Comparison of ENCODE assay signal across 19 mouse cellular contexts in genomic region chr10:117808068-117808467, GRCm38 (mm10). TPM values are rescaled to one million over a fixed set of nuclear protein-coding genes. Genes with fewer than 3 reads are reported as not detected.
A peak's percentile ranks its signal among the peaks of the same experiment; 100 is the strongest.
DNase-seq lines count a peak whose midpoint lies in the region; ATAC-seq and TF ChIP-seq lines count a peak whose summit lies in the region.
"Had no signal": no experiment of that assay in that cellular context is flagged by ENCODE, and none has a peak within 500 bp of the region (broad histone marks: within the 10 kb centered on the region; RNA-seq: fewer than 3 reads in every experiment).

No protein-coding gene starts in this region.

- WGBS in lung, adult 2 months: 65% methylated on average over 6 of the region's 6 CpGs
- WGBS in hindbrain, embryonic 13.5 days: 90% methylated on average over 6 of the region's 6 CpGs

- DNase-seq in lung, postnatal 36 days: peak; percentile 45
- DNase-seq in lung, adult 2 months: no peak
- peak; percentile 79 for DNase-seq in CD4-positive, CD25-positive, alpha-beta regulatory T cell, adult 2 months (ENCODE audit: low read depth, low spot score)
- DNase-seq in induced T-regulatory cell, adult 2 months (ENCODE audit: low read depth): peak; percentile 84
- DNase-seq in spleen, adult 12 weeks (ENCODE audit: low spot score): peak; percentile 25
- no peak for DNase-seq in right cerebral cortex, postnatal 4 days
- no peak for DNase-seq in adrenal gland, adult 2 months
- DNase-seq: adrenal gland, postnatal 10 days; cerebellum, adult 11-12 months; gastrocnemius, adult 2 months; heart, adult 2 months; kidney, adult 18-20 months; kidney, postnatal 25 days; lung, postnatal 4 days had no signal

- H3K4me3 ChIP-seq in lung, adult 2 months (replicated peaks; ENCODE audit: extremely low read depth, low read depth, low read length): no peak overlapping the region
- no peak overlapping the region for H3K4me3 ChIP-seq in hindbrain, embryonic 13.5 days
- H3K4me3 ChIP-seq: gastrocnemius, adult 2 months; heart, adult 2 months; hindbrain, embryonic 12.5 days; limb, embryonic 15.5 days; midbrain, embryonic 13.5 days; myocyte had no signal

- no peak for ATAC-seq in hindbrain, embryonic 13.5 days (ENCODE audit: low FRiP score)
- ATAC-seq: midbrain, embryonic 13.5 days had no signal

- H3K9me3 ChIP-seq in hindbrain, embryonic 13.5 days: no peaks in the 10 kb centered on the region
- H3K9me3 ChIP-seq: hindbrain, embryonic 12.5 days; limb, embryonic 15.5 days; midbrain, embryonic 13.5 days had no signal

- no peaks in the 10 kb centered on the region for H3K27me3 ChIP-seq in hindbrain, embryonic 13.5 days
- H3K27me3 ChIP-seq: hindbrain, embryonic 12.5 days; limb, embryonic 15.5 days; midbrain, embryonic 13.5 days had no signal

- TF ChIP-seq POLR2A in lung, adult 2 months (IDR thresholded peaks at IDR 0.05; ENCODE audit: borderline replicate concordance, extremely low read depth, low read depth, low read length): no peak

- H3K9ac ChIP-seq in hindbrain, embryonic 13.5 days: no peak overlapping the region
- H3K9ac ChIP-seq: hindbrain, embryonic 12.5 days; limb, embryonic 15.5 days; midbrain, embryonic 13.5 days had no signal

- H3K4me2 ChIP-seq in hindbrain, embryonic 13.5 days: no peak overlapping the region
- H3K4me2 ChIP-seq: hindbrain, embryonic 12.5 days; limb, embryonic 15.5 days; midbrain, embryonic 13.5 days had no signal

- no peak for TF ChIP-seq CTCF in lung, adult 2 months (IDR thresholded peaks at IDR 0.05; ENCODE audit: insufficient read depth, low read length)

- H3K4me1 ChIP-seq in lung, adult 2 months (ENCODE audit: control insufficient read depth, insufficient read depth, low read length): no peaks in the 10 kb centered on the region
- peaks cover 9% of the 10 kb centered on the region for H3K4me1 ChIP-seq in hindbrain, embryonic 13.5 days (replicated peaks)

- no peak overlapping the region for H3K27ac ChIP-seq in hindbrain, embryonic 13.5 days
- H3K27ac ChIP-seq: gastrocnemius, adult 2 months; heart, adult 2 months; hindbrain, embryonic 12.5 days; limb, embryonic 15.5 days; midbrain, embryonic 13.5 days had no signal

- H3K36me3 ChIP-seq in hindbrain, embryonic 13.5 days: peaks cover 13% of the 10 kb centered on the region

RNA-seq across cellular contexts. Expression of gene Nup107, which starts 15.6 kb away (rescaled TPM):
- polyA plus RNA-seq in lung, adult 2 months (2012; rRNA removed): 4.5 and 8.0 TPM in 2 replicates
- 41.7 and 42.5 TPM in 2 replicates for polyA plus RNA-seq in hindbrain, embryonic 13.5 days (2015; fragmentation: Nextera tagmentation; extraction: Ambion mirVana)
- total RNA-seq in adrenal gland, adult 2 months (2021): 10 to 100 TPM; 14.0 to 14.7 TPM
- 1.8 and 1.9 TPM in 2 replicates for polyA plus RNA-seq in adrenal gland, adult 2 months (2012; rRNA removed)

RNA-seq across cellular contexts. Expression of gene Rap1b, which starts 37.8 kb away (rescaled TPM):
- polyA plus RNA-seq in lung, adult 2 months (2012; rRNA removed): 57.1 and 71.7 TPM in 2 replicates
- 158 and 159 TPM in 2 replicates for polyA plus RNA-seq in hindbrain, embryonic 13.5 days (2015; fragmentation: Nextera tagmentation; extraction: Ambion mirVana)
- total RNA-seq in adrenal gland, adult 2 months (2021): 100 to 1,000 TPM; 115 to 119 TPM
- polyA plus RNA-seq in adrenal gland, adult 2 months (2012; rRNA removed): 7.2 and 9.6 TPM in 2 replicates

Comparison
In these comparisons a context has a peak if more than half of its experiments do, and no peak if none do; other contexts are left out.
1. DNase-seq: peak in lung, postnatal 36 days (single experiment), CD4-positive, CD25-positive, alpha-beta regulatory T cell, adult 2 months (single experiment), induced T-regulatory cell, adult 2 months (single experiment) and spleen, adult 12 weeks (single experiment); none in lung, adult 2 months (single experiment), right cerebral cortex, postnatal 4 days (single experiment) and adrenal gland, adult 2 months (single experiment).